Mouse (Mus musculus) kidney, postnatal 36 days (tissue): ENCODE data around the gene Nwd2.

Source experiments
- DNase-seq, 2 experiments: peaks; one replicate each; pipeline ENCODE4 v3.0.0; 2021 to 2022; ENCODE audit warnings: mixed read lengths in 2 of 2

The Nwd2 gene

GRCm38 (mm10) chr5:63649070-63649532 is at the start of gene Nwd2:
Nwd2 (plus strand) TSS chr5:63649102.
- DNase-seq = peak in 1 of 2 experiments; percentile 29

- DNase-seq = no peak
These were observed 41.5 kb upstream of the Nwd2 start for GRCm38 (mm10) chr5:63607447-63607846.

GRCm38 (mm10) chr5:63616792-63617668 is 31.9 kb upstream of the Nwd2 start:
- DNase-seq = no peak

GRCm38 (mm10) chr5:63624123-63624522 is 24.8 kb upstream of the Nwd2 start:
- no peak for DNase-seq

GRCm38 (mm10) chr5:63627832-63628530 is 20.9 kb upstream of the Nwd2 start:
- DNase-seq = no peak

GRCm38 (mm10) chr5:63628531-63628871 is 20.4 kb upstream of the Nwd2 start:
- DNase-seq = no peak

- DNase-seq = no peak
These were observed 14.3 kb upstream of the Nwd2 start for GRCm38 (mm10) chr5:63634636-63635035.

GRCm38 (mm10) chr5:63648187-63648586 is 715 bp upstream of the Nwd2 start:
- DNase-seq = peak in 1 of 2 experiments; percentile 5

GRCm38 (mm10) chr5:63649533-63650464 is 897 bp downstream of the Nwd2 start:
- peak; percentile 12 to 52 for DNase-seq

GRCm38 (mm10) chr5:63651813-63652212 is 2.9 kb downstream of the Nwd2 start:
- no peak for DNase-seq

GRCm38 (mm10) chr5:63652705-63653104 is 3.8 kb downstream of the Nwd2 start:
- no peak for DNase-seq

GRCm38 (mm10) chr5:63666884-63667283 is 18.0 kb downstream of the Nwd2 start:
- DNase-seq = no peak

GRCm38 (mm10) chr5:63675934-63676333 is 27.0 kb downstream of the Nwd2 start:
- DNase-seq = peak; percentile 2 to 30

GRCm38 (mm10) chr5:63689084-63689483 is 40.2 kb downstream of the Nwd2 start:
- peak; percentile 6 to 11 for DNase-seq

- no peak for DNase-seq
These were observed 47.9 kb downstream of the Nwd2 start for GRCm38 (mm10) chr5:63696784-63697183.

GRCm38 (mm10) chr5:63697196-63697595 is 48.3 kb downstream of the Nwd2 start:
- DNase-seq = no peak

- no peak for DNase-seq
These were observed 80.1 kb downstream of the Nwd2 start for GRCm38 (mm10) chr5:63728955-63729354.

GRCm38 (mm10) chr5:63735521-63735920 is 86.6 kb downstream of the Nwd2 start:
- no peak for DNase-seq

- no peak for DNase-seq
These were observed 94.5 kb downstream of the Nwd2 start for GRCm38 (mm10) chr5:63743426-63743825.

- no peak for DNase-seq
These were observed 99.4 kb downstream of the Nwd2 start for GRCm38 (mm10) chr5:63748299-63748698.

GRCm38 (mm10) chr5:63748759-63749158 is 99.9 kb downstream of the Nwd2 start:
- DNase-seq = no peak

- peak; percentile 38 to 43 for DNase-seq
These were observed 106.3 kb downstream of the Nwd2 start for GRCm38 (mm10) chr5:63755092-63755761.
